Mouse (Mus musculus): Measurements from ENCODE around the gene Mypn.

- TF ChIP-seq CTCF (IDR thresholded peaks at IDR 0.05; ENCODE audit: extremely low read depth, insufficient read depth, low read length) (no peak), POLR2A (IDR thresholded peaks at IDR 0.05; ENCODE audit: extremely low read depth, insufficient read depth, low read length) (no peak)
Observed at GRCm38 (mm10) chr10:63247457-63247856, 43.7 kb upstream of the Mypn start.

All from cortical plate, adult 2 months (tissue).